ENCODE assay signal across 14 mouse cellular contexts in the genomic region with DNA sequence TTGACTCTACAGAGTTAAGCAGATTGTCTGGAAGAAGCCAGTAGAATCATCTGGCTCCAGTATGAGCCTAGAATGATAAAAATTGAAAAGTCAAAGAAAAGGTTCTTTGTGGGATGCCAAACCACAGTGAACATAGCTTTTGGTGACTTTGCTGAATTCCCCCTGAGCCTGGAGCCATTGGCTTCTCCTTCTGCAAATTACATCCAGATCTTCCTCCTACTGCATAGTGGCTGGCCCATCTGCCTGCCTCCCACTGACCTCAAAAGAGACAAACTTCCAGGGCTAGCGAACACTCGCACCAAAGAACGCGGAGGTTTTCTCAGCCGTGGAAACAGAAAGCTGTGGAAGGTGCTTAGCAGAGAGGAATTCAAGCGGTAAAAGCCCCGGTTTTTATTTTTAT. TPM values are rescaled to one million over a fixed set of nuclear protein-coding genes. Genes with fewer than 3 reads are reported as not detected.
DNase-seq lines count a peak whose midpoint lies in the region.
"Had no signal": no experiment of that assay in that cellular context is flagged by ENCODE, and none has a peak within 500 bp of the region (broad histone marks: within the 10 kb centered on the region; RNA-seq: fewer than 3 reads in every experiment).

No protein-coding gene starts in this region.

- peak; percentile 41 for DNase-seq in gastrocnemius, adult 18-20 months (ENCODE audit: low spot score)
- no peak for DNase-seq in gastrocnemius, adult 8-10 months (ENCODE audit: low spot score in 2 of 2)
- DNase-seq in right cerebral cortex, adult 18-20 months, result peak; percentile 69
- no peak for DNase-seq in right cerebral cortex, postnatal 4 days
- DNase-seq in fibroblast of lung, adult 2 months (ENCODE audit: low read depth), result peak; percentile 51
- DNase-seq in layer of hippocampus, postnatal 10 days (ENCODE audit: low spot score in 2 of 2), result no peak
- no peak for DNase-seq in cerebellum, adult 8-10 months
- DNase-seq: B cell, adult 2 months; cerebellum, adult 18-20 months; kidney, adult 2 months; kidney, postnatal 14 days; lung, embryonic 14.5 days; midbrain, embryonic 14.5 days; thymus, postnatal 36 days had no signal

RNA-seq across cellular contexts. Expression of gene Lhfpl2, which starts 49.4 kb away (rescaled TPM):
- 1 to 10 TPM; 1.5 to 4.6 TPM for total RNA-seq in gastrocnemius, adult 18-20 months (2021)
- 1 to 10 TPM; 1.0 to 4.9 (median 2.2) TPM for total RNA-seq in gastrocnemius, adult 8-10 months (2022)
- total RNA-seq in layer of hippocampus, postnatal 10 days (2021), result 10 to 100 TPM; 39.5 to 46.2 TPM

Comparison
In these comparisons a context has a peak if more than half of its experiments do, and no peak if none do; other contexts are left out.
1. DNase-seq: peak in gastrocnemius, adult 18-20 months (single experiment), right cerebral cortex, adult 18-20 months (single experiment) and fibroblast of lung, adult 2 months (single experiment); none in gastrocnemius, adult 8-10 months (0 of 2), right cerebral cortex, postnatal 4 days (single experiment), layer of hippocampus, postnatal 10 days (0 of 2) and cerebellum, adult 8-10 months (single experiment).
2. RNA of gene Lhfpl2, which starts 49.4 kb away (total RNA-seq): 39.5 to 46.2 TPM in layer of hippocampus, postnatal 10 days; 1.5 to 4.6 TPM in gastrocnemius, adult 18-20 months and 1.0 to 4.9 TPM in gastrocnemius, adult 8-10 months; every median in the first group is over 4 times any median in the second.